In genomic region chr7:98361662-98362061, GRCm38 (mm10) we compare ENCODE assay signal across 8 mouse cellular contexts. TPM values are rescaled to one million over a fixed set of nuclear protein-coding genes. Genes with fewer than 3 reads are reported as not detected.
DNase-seq lines count a peak whose midpoint lies in the region; ATAC-seq lines count a peak whose summit lies in the region.

No protein-coding gene starts in this region.

- no peak overlapping the region for H3K9ac ChIP-seq in kidney, embryonic 15.5 days
- peak overlapping the region; percentile 17; the same call in 1 of the 2 replicates for H3K9ac ChIP-seq in embryonic facial prominence, embryonic 12.5 days
- no peak overlapping the region for H3K9ac ChIP-seq in intestine, embryonic 14.5 days (ENCODE audit: low read length)
- H3K9ac ChIP-seq in midbrain, embryonic 16.5 days (ENCODE audit: low read depth, low read length), result peak overlapping the region; percentile 80

- WGBS in kidney, embryonic 15.5 days, result 30% methylated on average over 2 of the region's 2 CpGs
- 20% methylated on average over 2 of the region's 2 CpGs for WGBS in embryonic facial prominence, embryonic 12.5 days
- WGBS in intestine, embryonic 14.5 days, result 13% methylated on average over 2 of the region's 2 CpGs
- WGBS in midbrain, embryonic 16.5 days, result 38% methylated on average over 2 of the region's 2 CpGs

- peak overlapping the region; percentile 88 for H3K27ac ChIP-seq in kidney, embryonic 15.5 days
- H3K27ac ChIP-seq in embryonic facial prominence, embryonic 12.5 days, result peak overlapping the region; percentile 85
- H3K27ac ChIP-seq in intestine, embryonic 14.5 days (ENCODE audit: low read depth), result peak overlapping the region; percentile 75
- H3K27ac ChIP-seq in midbrain, embryonic 16.5 days (ENCODE audit: low read length), result peak overlapping the region; percentile 78; the same call in 1 of the 2 replicates

- H3K4me1 ChIP-seq in kidney, embryonic 15.5 days, result peaks cover 36% of the 10 kb centered on the region
- H3K4me1 ChIP-seq in embryonic facial prominence, embryonic 12.5 days, result peaks cover 39% of the 10 kb centered on the region
- H3K4me1 ChIP-seq in intestine, embryonic 14.5 days (replicated peaks; ENCODE audit: control insufficient read depth, insufficient read depth, low read length), result peaks cover 21% of the 10 kb centered on the region
- peaks cover 17% of the 10 kb centered on the region for H3K4me1 ChIP-seq in midbrain, embryonic 16.5 days (ENCODE audit: control insufficient read depth, insufficient read depth, low read length)

- DNase-seq in kidney, postnatal 10 days, result no peak
- no peak for DNase-seq in intestine, embryonic 14.5 days (ENCODE audit: low spot score)
- DNase-seq in left cerebral cortex, postnatal 25 days (ENCODE audit: low spot score in 2 of 2), result no peak
- no peak for DNase-seq in gastrocnemius, postnatal 10 days
- DNase-seq in kidney, adult 9 months, result no peak

- peak overlapping the region; percentile 95 for H3K4me2 ChIP-seq in kidney, embryonic 15.5 days
- peak overlapping the region; percentile 88 for H3K4me2 ChIP-seq in embryonic facial prominence, embryonic 12.5 days (replicated peaks)
- peak overlapping the region; percentile 84 for H3K4me2 ChIP-seq in intestine, embryonic 14.5 days (ENCODE audit: low read length)
- H3K4me2 ChIP-seq in midbrain, embryonic 16.5 days (ENCODE audit: low read length), result peak overlapping the region; percentile 70

- no peaks in the 10 kb centered on the region for H3K36me3 ChIP-seq in kidney, embryonic 15.5 days
- no peaks in the 10 kb centered on the region for H3K36me3 ChIP-seq in embryonic facial prominence, embryonic 12.5 days
- H3K36me3 ChIP-seq in intestine, embryonic 14.5 days (ENCODE audit: control insufficient read depth, insufficient read depth, low read length), result no peaks in the 10 kb centered on the region
- no peaks in the 10 kb centered on the region for H3K36me3 ChIP-seq in midbrain, embryonic 16.5 days (ENCODE audit: control insufficient read depth, insufficient read depth, low read length)

- ATAC-seq in kidney, embryonic 15.5 days (replicated peaks; ENCODE audit: low FRiP score), result no peak
- no peak for ATAC-seq in embryonic facial prominence, embryonic 12.5 days (ENCODE audit: insufficient number of reproducible peaks, insufficient read depth, low FRiP score, low TSS enrichment)
- ATAC-seq in intestine, embryonic 14.5 days (replicated peaks; ENCODE audit: low FRiP score, low TSS enrichment, low read depth), result no peak
- no peak for ATAC-seq in midbrain, embryonic 16.5 days

- H3K27me3 ChIP-seq in kidney, embryonic 15.5 days, result no peaks in the 10 kb centered on the region
- H3K27me3 ChIP-seq in embryonic facial prominence, embryonic 12.5 days, result no peaks in the 10 kb centered on the region
- H3K27me3 ChIP-seq in intestine, embryonic 14.5 days (replicated peaks; ENCODE audit: control insufficient read depth, insufficient read depth, low read length), result no peaks in the 10 kb centered on the region
- H3K27me3 ChIP-seq in midbrain, embryonic 16.5 days (ENCODE audit: control insufficient read depth, insufficient read depth, low read depth, low read length), result no peaks in the 10 kb centered on the region

- no peaks in the 10 kb centered on the region for H3K9me3 ChIP-seq in kidney, embryonic 15.5 days (replicated peaks)
- no peaks in the 10 kb centered on the region for H3K9me3 ChIP-seq in embryonic facial prominence, embryonic 12.5 days
- no peaks in the 10 kb centered on the region for H3K9me3 ChIP-seq in intestine, embryonic 14.5 days (ENCODE audit: control insufficient read depth, low read length)
- no peaks in the 10 kb centered on the region for H3K9me3 ChIP-seq in midbrain, embryonic 16.5 days (replicated peaks; ENCODE audit: control insufficient read depth, low read length, poor library complexity, severe bottlenecking)

- intact Hi-C loops in left cerebral cortex, postnatal 25 days (cut with DNase I), result no loop called here

- H3K4me3 ChIP-seq in kidney, embryonic 15.5 days (replicated peaks), result peak overlapping the region; percentile 88
- H3K4me3 ChIP-seq in embryonic facial prominence, embryonic 12.5 days, result peak overlapping the region; percentile 71
- peak overlapping the region; percentile 75; the same call in 1 of the 2 replicates for H3K4me3 ChIP-seq in intestine, embryonic 14.5 days (ENCODE audit: low read depth, low read length)
- peak overlapping the region; percentile 68 for H3K4me3 ChIP-seq in midbrain, embryonic 16.5 days (ENCODE audit: low read depth, low read length)

RNA-seq across cellular contexts. Expression of gene Tsku, which starts 0.5 kb away (rescaled TPM):
- polyA plus RNA-seq in kidney, embryonic 15.5 days (2015; fragmentation: Nextera tagmentation; extraction: Ambion mirVana), result 8.7 and 10.0 TPM in 2 replicates
- 15.9 and 16.3 TPM in 2 replicates for polyA plus RNA-seq in embryonic facial prominence, embryonic 12.5 days (2016; fragmentation: Nextera tagmentation; extraction: Ambion mirVana)
- polyA plus RNA-seq in intestine, embryonic 14.5 days (2014; fragmentation: Nextera tagmentation; extraction: Ambion mirVana), result 12.8 and 14.5 TPM in 2 replicates
- 7.0 and 8.0 TPM in 2 replicates for polyA plus RNA-seq in midbrain, embryonic 16.5 days (2015; fragmentation: Nextera tagmentation; extraction: Ambion mirVana)
- total RNA-seq in left cerebral cortex, postnatal 25 days (2021), result 1 to 10 TPM; 2.1 to 2.7 TPM
- total RNA-seq in gastrocnemius, postnatal 10 days (2021), result 1 to 10 TPM; 4.6 to 8.9 TPM

RNA-seq across cellular contexts. Expression of gene Acer3, which starts 40.7 kb away (rescaled TPM):
- 24.0 and 29.6 TPM in 2 replicates for polyA plus RNA-seq in kidney, embryonic 15.5 days (2015; fragmentation: Nextera tagmentation; extraction: Ambion mirVana)
- polyA plus RNA-seq in embryonic facial prominence, embryonic 12.5 days (2016; fragmentation: Nextera tagmentation; extraction: Ambion mirVana), result 23.0 and 24.1 TPM in 2 replicates
- polyA plus RNA-seq in intestine, embryonic 14.5 days (2014; fragmentation: Nextera tagmentation; extraction: Ambion mirVana), result 21.6 and 21.7 TPM in 2 replicates
- 20.6 and 22.5 TPM in 2 replicates for polyA plus RNA-seq in midbrain, embryonic 16.5 days (2015; fragmentation: Nextera tagmentation; extraction: Ambion mirVana)
- total RNA-seq in left cerebral cortex, postnatal 25 days (2021), result 10 to 100 TPM; 20.0 to 26.1 TPM
- total RNA-seq in gastrocnemius, postnatal 10 days (2021), result 1 to 10 TPM; 5.1 to 6.1 TPM

Comparison
In these comparisons a context has a peak if more than half of its experiments do, and no peak if none do; other contexts are left out.
1. H3K9ac ChIP-seq: peak in embryonic facial prominence, embryonic 12.5 days (single experiment) and midbrain, embryonic 16.5 days (single experiment); none in kidney, embryonic 15.5 days (single experiment) and intestine, embryonic 14.5 days (single experiment).
2. Peak in every context shown above with its lines, with median percentiles within 50 percentile points of each other: H3K27ac ChIP-seq, H3K4me2 ChIP-seq and H3K4me3 ChIP-seq.